In genomic region chrX:37811179-37811578, GRCm38 (mm10) we compare ENCODE assay signal across 11 mouse cellular contexts. TPM values are rescaled to one million over a fixed set of nuclear protein-coding genes. Genes with fewer than 3 reads are reported as not detected.
A peak's percentile ranks its signal among the peaks of the same experiment; 100 is the strongest.
DNase-seq lines count a peak whose midpoint lies in the region; ATAC-seq and TF ChIP-seq lines count a peak whose summit lies in the region.
"Had no signal": no experiment of that assay in that cellular context is flagged by ENCODE, and none has a peak within 500 bp of the region (broad histone marks: within the 10 kb centered on the region; RNA-seq: fewer than 3 reads in every experiment).

No protein-coding gene starts in this region.

- DNase-seq in heart, postnatal 0 days (ENCODE audit: low spot score): no peak
- no peak for DNase-seq in heart, postnatal 25 days (ENCODE audit: low spot score)
- peak; percentile 13 for DNase-seq in ovary, postnatal 14 days (ENCODE audit: low spot score)
- DNase-seq in ovary, postnatal 36 days (ENCODE audit: low spot score): no peak
- DNase-seq in brain, embryonic 14.5 days (ENCODE audit: low read depth): no peak
- peak; percentile 7 to 12 for DNase-seq in layer of hippocampus, postnatal 14 days (ENCODE audit: low spot score in 2 of 2)
- DNase-seq in ovary, postnatal 10 days (ENCODE audit: low spot score): no peak

- no peak overlapping the region for H3K27ac ChIP-seq in heart, postnatal 0 days (ENCODE audit: low read depth)

- intact Hi-C loops in heart, postnatal 25 days (cut with DNase I): no loop called here

- H3K36me3 ChIP-seq in heart, postnatal 0 days (replicated peaks; ENCODE audit: control insufficient read depth, insufficient read depth, low read length): no peaks in the 10 kb centered on the region

- TF ChIP-seq POLR2A in brain, embryonic 14.5 days (IDR thresholded peaks at IDR 0.05; ENCODE audit: borderline replicate concordance, extremely low read depth, insufficient read depth, insufficient read length, poor library complexity, severe bottlenecking): no peak

- 23% methylated on average over 5 of the region's 5 CpGs for WGBS in heart, postnatal 0 days

- peak; percentile 61 for TF ChIP-seq CTCF in heart, postnatal 0 days (IDR thresholded peaks at IDR 0.05; ENCODE audit: low read depth)
- peak; percentile 49; the same call in 1 of the 2 replicates for TF ChIP-seq CTCF in brain, embryonic 14.5 days (IDR thresholded peaks at IDR 0.05; ENCODE audit: borderline replicate concordance, extremely low read depth, insufficient read depth, insufficient read length)

- no peaks in the 10 kb centered on the region for H3K4me1 ChIP-seq in heart, postnatal 0 days (ENCODE audit: control insufficient read depth, insufficient read depth)

- H3K4me2 ChIP-seq in heart, postnatal 0 days (ENCODE audit: low read depth, low read length): no peak overlapping the region

- H3K27me3 ChIP-seq in heart, postnatal 0 days (ENCODE audit: control insufficient read depth, insufficient read depth, low read length): no peaks in the 10 kb centered on the region

- H3K9ac ChIP-seq in heart, postnatal 0 days (replicated peaks; ENCODE audit: low read depth, low read length): no peak overlapping the region

- H3K4me3 ChIP-seq in heart, postnatal 0 days (ENCODE audit: low read depth, low read length): no peak overlapping the region

- ATAC-seq in heart, postnatal 0 days (ENCODE audit: insufficient read depth, low read depth): no peak
- no peak for ATAC-seq in inflammation-experienced regulatory T-cells, adult 6 months

- no peaks in the 10 kb centered on the region for H3K9me3 ChIP-seq in heart, postnatal 0 days (replicated peaks; ENCODE audit: control insufficient read depth, low read length)

- no peak for TF ChIP-seq EP300 in heart, postnatal 0 days (IDR thresholded peaks at IDR 0.05; ENCODE audit: low read depth)

RNA-seq across cellular contexts. Expression of gene Rhox5, which starts 6.5 kb away (rescaled TPM):
- 0.54 TPM in 1 of 2 replicates, not detected in the other for total RNA-seq in heart, postnatal 0 days (2014; rRNA removed; ENCODE audit: low replicate concordance)
- polyA plus RNA-seq in heart, postnatal 0 days (2015; fragmentation: Nextera tagmentation; extraction: Ambion mirVana): 8.0 and 8.4 TPM in 2 replicates
- total RNA-seq in heart, postnatal 25 days (2021): 1 to 10 TPM in 1 of 2 experiments, under 1 TPM in 1; 0.73 to 2.1 TPM
- not detected in 2 replicates for polyA plus RNA-seq in brain, embryonic 14.5 days (2012; rRNA removed)
- total RNA-seq in layer of hippocampus, postnatal 14 days (2021): not detected
- polyA plus RNA-seq in inflammation-experienced regulatory T-cells, adult 6 months (2017; shearing (Covaris generic)): not detected
- total RNA-seq: gastrocnemius, adult 8-10 months had no signal
- polyA plus RNA-seq: spleen, adult 2 months had no signal

RNA-seq across cellular contexts. Expression of gene Rhox6, which starts 15.5 kb away (rescaled TPM):
- not detected in 2 replicates for total RNA-seq in heart, postnatal 0 days (2014; rRNA removed; ENCODE audit: low replicate concordance)
- polyA plus RNA-seq in heart, postnatal 0 days (2015; fragmentation: Nextera tagmentation; extraction: Ambion mirVana): not detected in 2 replicates
- total RNA-seq in heart, postnatal 25 days (2021): not detected
- polyA plus RNA-seq in brain, embryonic 14.5 days (2012; rRNA removed): 0.06 and 0.14 TPM in 2 replicates
- not detected for total RNA-seq in layer of hippocampus, postnatal 14 days (2021)
- not detected for polyA plus RNA-seq in inflammation-experienced regulatory T-cells, adult 6 months (2017; shearing (Covaris generic))
- total RNA-seq: gastrocnemius, adult 8-10 months had no signal
- polyA plus RNA-seq: liver, embryonic 16.5 days; spleen, adult 2 months had no signal

RNA-seq across cellular contexts. Expression of gene Rhox7a, which starts 20.3 kb away (rescaled TPM):
- not detected in 2 replicates for total RNA-seq in heart, postnatal 0 days (2014; rRNA removed; ENCODE audit: low replicate concordance)
- not detected in 2 replicates for polyA plus RNA-seq in heart, postnatal 0 days (2015; fragmentation: Nextera tagmentation; extraction: Ambion mirVana)
- not detected for total RNA-seq in heart, postnatal 25 days (2021)
- polyA plus RNA-seq in brain, embryonic 14.5 days (2012; rRNA removed): not detected in 2 replicates
- total RNA-seq in layer of hippocampus, postnatal 14 days (2021): not detected
- not detected for polyA plus RNA-seq in inflammation-experienced regulatory T-cells, adult 6 months (2017; shearing (Covaris generic))
- total RNA-seq: gastrocnemius, adult 8-10 months had no signal
- polyA plus RNA-seq: liver, embryonic 16.5 days; spleen, adult 2 months had no signal

Comparison
In these comparisons a context has a peak if more than half of its experiments do, and no peak if none do; other contexts are left out.
1. DNase-seq: peak in ovary, postnatal 14 days (single experiment) and layer of hippocampus, postnatal 14 days (2 of 2); none in heart, postnatal 0 days (single experiment), heart, postnatal 25 days (single experiment), ovary, postnatal 36 days (single experiment), brain, embryonic 14.5 days (single experiment) and ovary, postnatal 10 days (single experiment).